Mouse (Mus musculus): ENCODE measurements around the gene Prr3.

Prr3 gene

GRCm38 (mm10) chr17:35954665-35955064, 25.4 kb downstream of the Prr3 start:
- in situ Hi-C loops (cut with MboI; ENCODE audit: unreplicated experiment in 2 of 2) = loop anchor here (25.0 kb wide), 2 partner anchors 458 to 1008 kb away; partner anchors contain the start of genes Ppp1r11 (in 1 of the 2), Znrd1 (in 1 of the 2) and Znrd1as (in 1 of the 2)

GRCm38 (mm10) chr17:35952559-35952958, 27.5 kb downstream of the Prr3 start:
- in situ Hi-C loops (cut with MboI; ENCODE audit: unreplicated experiment in 2 of 2) = loop anchor here (25.0 kb wide), 2 partner anchors 460 to 1010 kb away; partner anchors contain the start of genes Ppp1r11 (in 1 of the 2), Znrd1 (in 1 of the 2) and Znrd1as (in 1 of the 2)

DNA sequence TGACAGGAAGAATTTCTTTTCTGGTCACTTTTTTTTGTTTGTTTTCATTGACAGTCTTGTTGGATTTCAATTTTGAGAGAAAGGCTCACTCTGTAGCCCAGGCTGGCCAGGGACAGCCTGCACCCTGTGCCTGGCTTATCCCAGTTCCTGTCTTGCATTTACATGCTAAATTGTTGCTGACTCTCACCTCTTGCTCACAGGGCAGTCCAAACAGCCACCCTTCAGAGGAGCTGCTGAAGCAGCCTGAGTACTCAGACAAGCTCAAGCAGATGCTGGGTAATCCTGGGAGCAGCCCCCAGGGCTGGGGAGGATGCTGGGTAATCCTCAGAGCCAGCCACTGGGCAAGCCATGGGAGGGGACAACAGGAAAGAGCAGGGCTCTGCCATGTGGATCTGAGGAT, 29.1 kb downstream of the Prr3 start:
- in situ Hi-C loops (cut with MboI; ENCODE audit: unreplicated experiment in 2 of 2) = loop anchor here (25.0 kb wide), 2 partner anchors 461 to 1011 kb away; partner anchors contain the start of genes Ppp1r11 (in 1 of the 2), Znrd1 (in 1 of the 2) and Znrd1as (in 1 of the 2)

- in situ Hi-C loops (cut with MboI; ENCODE audit: unreplicated experiment in 2 of 2) = loop anchor here (5.0 to 10.0 kb wide), 6 partner anchors 52 to 845 kb away; partner anchors contain the start of genes H2-T3 (in 2 of the 2), Gm6034 (in 1 of the 2) and H2-T22 (in 1 of the 2)
These were observed 40.1 kb downstream of the Prr3 start for GRCm38 (mm10) chr17:35939941-35940340.

GRCm38 (mm10) chr17:35939108-35939507, 40.9 kb downstream of the Prr3 start:
- in situ Hi-C loops (cut with MboI; ENCODE audit: unreplicated experiment in 2 of 2) = loop anchor here (5.0 to 10.0 kb wide), 6 partner anchors 53 to 846 kb away; partner anchors contain the start of genes H2-T3 (in 2 of the 2), Gm6034 (in 1 of the 2) and H2-T22 (in 1 of the 2)

- in situ Hi-C loops (cut with MboI; ENCODE audit: unreplicated experiment in 2 of 2) = loop anchor here (5.0 to 10.0 kb wide), 6 partner anchors 54 to 847 kb away; partner anchors contain the start of genes H2-T3 (in 2 of the 2), Gm6034 (in 1 of the 2) and H2-T22 (in 1 of the 2)
These were observed 42.2 kb downstream of the Prr3 start for GRCm38 (mm10) chr17:35937700-35938348.

GRCm38 (mm10) chr17:35935763-35936162, 44.3 kb downstream of the Prr3 start:
- in situ Hi-C loops (cut with MboI; ENCODE audit: unreplicated experiment in 2 of 2) = loop anchor here (5.0 to 10.0 kb wide), 6 partner anchors 57 to 849 kb away; partner anchors contain the start of genes H2-T3 (in 2 of the 2), Gm6034 (in 1 of the 2) and H2-T22 (in 1 of the 2)

GRCm38 (mm10) chr17:35932608-35933007, 47.4 kb downstream of the Prr3 start:
- in situ Hi-C loops (cut with MboI; ENCODE audit: unreplicated experiment in 2 of 2) = loop anchor here (10.0 kb wide), 5 partner anchors 112 to 852 kb away; partner anchors contain the start of genes H2-T3 (in 2 of the 2), Gm6034 (in 1 of the 2) and H2-T22 (in 1 of the 2)

- in situ Hi-C loops (cut with MboI; ENCODE audit: unreplicated experiment in 2 of 2) = loop anchor here (10.0 kb wide), 5 partner anchors 114 to 854 kb away; partner anchors contain the start of genes H2-T3 (in 2 of the 2), Gm6034 (in 1 of the 2) and H2-T22 (in 1 of the 2)
These were observed 49.4 kb downstream of the Prr3 start for GRCm38 (mm10) chr17:35930627-35931026.

GRCm38 (mm10) chr17:35929534-35929933, 50.5 kb downstream of the Prr3 start:
- in situ Hi-C loops (cut with MboI; ENCODE audit: unreplicated experiment in 2 of 2) = no loop called here

GRCm38 (mm10) chr17:35927471-35927870, 52.6 kb downstream of the Prr3 start:
- in situ Hi-C loops (cut with MboI; ENCODE audit: unreplicated experiment in 2 of 2) = no loop called here

GRCm38 (mm10) chr17:35923281-35923680, 56.8 kb downstream of the Prr3 start:
- in situ Hi-C loops (cut with MboI; ENCODE audit: unreplicated experiment in 2 of 2) = loop anchor here in 1 of 2 experiments (25.0 kb wide), 1 partner anchor 411 kb away; the partner anchor contains the start of genes Cchcr1, Pou5f1 and Tcf19

DNA sequence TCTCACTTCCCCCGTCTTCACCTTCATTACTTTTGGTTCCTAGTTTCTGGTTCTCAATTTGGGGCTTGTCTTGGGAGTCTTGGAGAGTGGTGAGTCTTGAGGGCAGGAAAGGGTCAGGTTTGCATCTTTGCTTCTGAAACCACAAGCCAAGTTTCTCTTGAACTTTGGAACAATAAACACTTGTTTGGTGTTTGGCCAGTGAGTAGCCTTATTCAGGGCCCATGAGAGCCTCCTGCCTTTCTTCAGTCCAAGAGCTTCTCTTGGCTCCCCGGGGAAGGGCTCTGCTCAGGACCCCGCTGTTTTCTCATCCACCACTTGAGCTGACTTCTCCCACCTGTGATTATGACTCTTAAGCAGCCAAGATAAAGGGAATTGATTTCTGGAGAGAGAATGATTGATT, 57.5 kb downstream of the Prr3 start:
- in situ Hi-C loops (cut with MboI; ENCODE audit: unreplicated experiment in 2 of 2) = loop anchor here in 1 of 2 experiments (25.0 kb wide), 1 partner anchor 410 kb away; the partner anchor contains the start of genes Cchcr1, Pou5f1 and Tcf19
